Mouse (Mus musculus) MEL (cell line): ENCODE measurements around the gene Dock4. TPM values are rescaled to one million over a fixed set of nuclear protein-coding genes. Genes with fewer than 3 reads are reported as not detected.

Source experiments
- DNase-seq: peaks from one replicate; pipeline ENCODE4 v3.0.0; 2011; ENCODE audit warnings: low read depth, low spot score
- H3K27ac ChIP-seq: 2 replicates; pipeline ENCODE4 v1.5.1; 2012; ENCODE audit warnings: low read depth, mild to moderate bottlenecking, control low read depth, low read length, moderate library complexity; ENCODE audit not compliant: control insufficient read depth
- H3K27me3 ChIP-seq, 2 experiments: fragments of 150-350 bp in 1 of 2; sonication (generic) in 1 of 2; 2 replicates each; pipeline ENCODE4 v1.6.1; 2012; ENCODE audit warnings: low read length in 2 of 2, mild to moderate bottlenecking in 2 of 2, improper control_type of control experiment in 1 of 2, moderate library complexity in 1 of 2; ENCODE audit not compliant: insufficient read depth in 2 of 2, control insufficient read depth in 1 of 2
- H3K36me3 ChIP-seq, 2 experiments: 2 replicates each; pipeline ENCODE4 v1.6.1; 2012 to 2014; ENCODE audit warnings: low read length in 2 of 2, improper control_type of control experiment in 1 of 2, inconsistent platforms in 1 of 2, mild to moderate bottlenecking in 1 of 2; ENCODE audit not compliant: insufficient read depth in 2 of 2, control insufficient read depth in 1 of 2
- H3K4me1 ChIP-seq, 2 experiments: fragments of 150-350 bp in 1 of 2; sonication (generic) in 1 of 2; 2 replicates each; pipeline ENCODE4 v1.6.1; 2012; ENCODE audit warnings: low read length in 2 of 2, improper control_type of control experiment in 1 of 2, mild to moderate bottlenecking in 1 of 2; ENCODE audit not compliant: insufficient read depth in 2 of 2, control insufficient read depth in 1 of 2
- H3K4me3 ChIP-seq, 2 experiments: fragments of 150-350 bp in 1 of 2; sonication (generic) in 1 of 2; 2 replicates each; pipeline ENCODE4 v1.5.1; 2012; ENCODE audit warnings: low read depth in 2 of 2, low read length in 2 of 2, mild to moderate bottlenecking in 2 of 2, moderate library complexity in 2 of 2, control low read depth in 1 of 2, improper control_type of control experiment in 1 of 2; ENCODE audit not compliant: control insufficient read depth in 1 of 2, insufficient read depth in 1 of 2
- H3K79me2 ChIP-seq: 2 replicates; pipeline ENCODE4 v1.6.1; 2012; ENCODE audit warnings: mild to moderate bottlenecking, low read length, moderate library complexity; ENCODE audit not compliant: control insufficient read depth, poor library complexity, insufficient read depth
- H3K9ac ChIP-seq: 2 replicates; pipeline ENCODE4 v1.6.1; 2012; ENCODE audit warnings: low read depth, mild to moderate bottlenecking, control low read depth, low read length, moderate library complexity; ENCODE audit not compliant: control insufficient read depth, poor library complexity, severe bottlenecking
- H3K9me3 ChIP-seq: fragments of 150-350 bp; sonication (generic); replicated peaks from 2 replicates; pipeline ENCODE4 v1.6.1; 2012; ENCODE audit warnings: mild to moderate bottlenecking, low read length, improper control_type of control experiment, moderate library complexity; ENCODE audit not compliant: insufficient read depth
- CHD1 ChIP-seq: IDR thresholded peaks from 2 replicates; pipeline ENCODE4 v1.6.1; 2012; ENCODE audit warnings: low read depth, mild to moderate bottlenecking, inconsistent platforms, low read length, improper control_type of control experiment
- E2F4 ChIP-seq: IDR thresholded peaks from 2 replicates; pipeline ENCODE4 v1.6.1; 2011; ENCODE audit warnings: low read depth, low read length, improper control_type of control experiment, borderline replicate concordance
- EP300 ChIP-seq, 2 experiments: IDR thresholded peaks; 2 replicates each; pipeline ENCODE4 v1.6.1; 2011; ENCODE audit warnings: improper control_type of control experiment in 2 of 2, low read length in 2 of 2, low read depth in 1 of 2, mild to moderate bottlenecking in 1 of 2
- ETS1 ChIP-seq: IDR thresholded peaks from 2 replicates; pipeline ENCODE4 v1.6.1; 2012; ENCODE audit warnings: low read depth, mild to moderate bottlenecking, inconsistent platforms, low read length, improper control_type of control experiment, moderate library complexity
- GABPA ChIP-seq: IDR thresholded peaks from 2 replicates; pipeline ENCODE4 v1.6.1; 2012; ENCODE audit warnings: low read depth, mild to moderate bottlenecking, inconsistent platforms, low read length, improper control_type of control experiment, moderate library complexity
- GATA1 ChIP-seq: IDR thresholded peaks from 2 replicates; pipeline ENCODE4 v1.6.1; 2011; ENCODE audit warnings: low read depth, low read length, improper control_type of control experiment
- HCFC1 ChIP-seq: IDR thresholded peaks from 2 replicates; pipeline ENCODE4 v1.6.1; 2012; ENCODE audit warnings: low read depth, mild to moderate bottlenecking, inconsistent platforms, low read length, improper control_type of control experiment, moderate library complexity
- KAT2A ChIP-seq: conservative IDR thresholded peaks from 2 replicates; pipeline ENCODE4 v1.6.1; 2012; ENCODE audit warnings: low read depth, low read length, improper control_type of control experiment, inconsistent platforms
- MAZ ChIP-seq: IDR thresholded peaks from 2 replicates; pipeline ENCODE4 v1.6.1; 2012; ENCODE audit warnings: low read depth, mild to moderate bottlenecking, inconsistent platforms, low read length, improper control_type of control experiment
- MEF2A ChIP-seq: IDR thresholded peaks from 2 replicates; pipeline ENCODE4 v1.6.1; 2014; ENCODE audit warnings: low read depth, mild to moderate bottlenecking, inconsistent platforms, low read length, improper control_type of control experiment; ENCODE audit not compliant: poor library complexity, insufficient replicate concordance, severe bottlenecking; ENCODE audit errors: extremely low read depth
- MXI1 ChIP-seq: IDR thresholded peaks from 2 replicates; pipeline ENCODE4 v1.6.1; 2011; ENCODE audit warnings: mild to moderate bottlenecking, low read depth, low read length, improper control_type of control experiment
- NELFE ChIP-seq: IDR thresholded peaks from 2 replicates; pipeline ENCODE4 v1.6.1; 2011; ENCODE audit warnings: low read depth, low read length, improper control_type of control experiment
- NRF1 ChIP-seq: IDR thresholded peaks from 2 replicates; pipeline ENCODE4 v1.6.1; 2014; ENCODE audit warnings: low read depth, mild to moderate bottlenecking, inconsistent platforms, low read length, improper control_type of control experiment, moderate library complexity; ENCODE audit not compliant: poor library complexity, insufficient read depth, severe bottlenecking
- POLR2A ChIP-seq, 2 experiments: IDR thresholded peaks; 2 replicates each; pipeline ENCODE4 v1.6.1; 2011 to 2012; ENCODE audit warnings: low read length in 2 of 2, mild to moderate bottlenecking in 2 of 2, control low read depth in 1 of 2, improper control_type of control experiment in 1 of 2, low read depth in 1 of 2, moderate library complexity in 1 of 2; ENCODE audit not compliant: control insufficient read depth in 1 of 2, insufficient read depth in 1 of 2, poor library complexity in 1 of 2
- POLR2AphosphoS2 ChIP-seq: IDR thresholded peaks from 2 replicates; pipeline ENCODE4 v1.6.1; 2011; ENCODE audit warnings: low read length, improper control_type of control experiment
- POLR2AphosphoS5 ChIP-seq: IDR thresholded peaks from 2 replicates; pipeline ENCODE4 v1.6.1; 2012; ENCODE audit warnings: low read depth, borderline replicate concordance, mild to moderate bottlenecking, inconsistent platforms, low read length, moderate library complexity, mixed read lengths
- RAD21 ChIP-seq: IDR thresholded peaks from 2 replicates; pipeline ENCODE4 v1.6.1; 2011; ENCODE audit warnings: mild to moderate bottlenecking, low read depth, low read length, improper control_type of control experiment
- SIN3A ChIP-seq: IDR thresholded peaks from 2 replicates; pipeline ENCODE4 v1.6.1; 2012; ENCODE audit warnings: low read length, improper control_type of control experiment, inconsistent platforms
- TBP ChIP-seq: IDR thresholded peaks from 2 replicates; pipeline ENCODE4 v1.8.0; 2011; ENCODE audit warnings: low read depth, low read length, improper control_type of control experiment
- UBTF ChIP-seq: IDR thresholded peaks from 2 replicates; pipeline ENCODE4 v1.6.1; 2012; ENCODE audit warnings: low read depth, mild to moderate bottlenecking, inconsistent platforms, low read length, improper control_type of control experiment, moderate library complexity, borderline replicate concordance; ENCODE audit not compliant: insufficient read depth
- USF2 ChIP-seq, 2 experiments: IDR thresholded peaks; 2 replicates each; pipeline ENCODE4 v1.6.1; 2011 to 2012; ENCODE audit warnings: improper control_type of control experiment in 2 of 2, low read length in 2 of 2, borderline replicate concordance in 1 of 2, inconsistent platforms in 1 of 2, low read depth in 1 of 2, mild to moderate bottlenecking in 1 of 2; ENCODE audit not compliant: insufficient read depth in 1 of 2
- ZC3H11A ChIP-seq: IDR thresholded peaks from 2 replicates; pipeline ENCODE4 v1.6.1; 2012; ENCODE audit warnings: low read depth, mild to moderate bottlenecking, inconsistent platforms, low read length, improper control_type of control experiment
- ZKSCAN1 ChIP-seq: IDR thresholded peaks from 2 replicates; pipeline ENCODE4 v1.6.1; 2012; ENCODE audit warnings: low read depth, mild to moderate bottlenecking, inconsistent platforms, low read length, improper control_type of control experiment, moderate library complexity
- polyA plus RNA-seq, 2 experiments: library from polyadenylated mRNA; stranded (reverse) in 1 of 2; unstranded in 1 of 2; fragments of >175 nt in 1 of 2; fragments of >200 nt in 1 of 2; gene quantifications; 2 replicates each; pipeline versions ENCODE4 v1.2.1 to v1.2.4; 2012; ENCODE audit warnings: low replicate concordance in 2 of 2, low read depth in 1 of 2; ENCODE audit not compliant: insufficient read length in 2 of 2, insufficient read depth in 1 of 2, missing spikeins in 1 of 2
- total RNA-seq: library from RNA; depleted of rRNA; stranded (reverse); fragments of 300-350 nt; gene quantifications from 2 replicates; pipeline ENCODE4 v1.2.3, GENCODE M21; 2012

Dock4 gene
- total and polyA plus RNA-seq, 3 experiments, result 0.08 to 0.17 TPM; not detected in 1

GRCm38 (mm10) chr12:40570250-40570649 lies 124.5 kb downstream of the Dock4 start:
- no peak for DNase-seq
- Histone ChIP-seq H3K36me3 (no peaks in the 10 kb centered on the region), H3K4me3 (no peak overlapping the region), H3K27me3 (no peaks in the 10 kb centered on the region; a peak in 1 of 4 replicates), H3K27ac (no peak overlapping the region), H3K9ac (no peak overlapping the region), H3K79me2 (no peaks in the 10 kb centered on the region), H3K9me3 (no peaks in the 10 kb centered on the region), H3K4me1 (no peaks in the 10 kb centered on the region)
- TF ChIP-seq SIN3A, result no peak
- no peak for TF ChIP-seq POLR2AphosphoS2
- TF ChIP-seq ZKSCAN1, result no peak
- no peak for TF ChIP-seq POLR2AphosphoS5
- no peak for TF ChIP-seq GATA1
- TF ChIP-seq ETS1, result no peak
- TF ChIP-seq EP300 (IDR thresholded peaks at IDR 0.05; ENCODE audit: low read depth in 1 of 2, low read length in 2 of 2), result no peak
- TF ChIP-seq HCFC1, result no peak
- TF ChIP-seq TBP, result no peak

GRCm38 (mm10) chr12:40574051-40574450 lies 128.3 kb downstream of the Dock4 start:
- H3K9ac ChIP-seq, result no peak overlapping the region
- no peaks in the 10 kb centered on the region for H3K79me2 ChIP-seq
- H3K4me3 ChIP-seq, result no peak overlapping the region
- H3K9me3 ChIP-seq, result no peaks in the 10 kb centered on the region
- TF ChIP-seq NRF1 (no peak), POLR2A (IDR thresholded peaks at IDR 0.05; ENCODE audit: control insufficient read depth in 1 of 2, insufficient read depth in 1 of 2, low read depth in 1 of 2, low read length in 2 of 2, poor library complexity in 1 of 2) (no peak), NELFE (no peak), GABPA (no peak), E2F4 (no peak), USF2 (IDR thresholded peaks at IDR 0.05; ENCODE audit: borderline replicate concordance in 1 of 2, insufficient read depth in 1 of 2, low read depth in 1 of 2, low read length in 2 of 2) (no peak), MEF2A (no peak), RAD21 (no peak), CHD1 (no peak), MXI1 (no peak), UBTF (no peak), ZC3H11A (no peak), ZKSCAN1 (no peak), MAZ (no peak), KAT2A (no peak)
- H3K27ac ChIP-seq, result no peak overlapping the region
- no peak for DNase-seq
- H3K36me3 ChIP-seq, result no peaks in the 10 kb centered on the region
- H3K27me3 ChIP-seq, result no peaks in the 10 kb centered on the region; a peak in 1 of 4 replicates
- no peaks in the 10 kb centered on the region for H3K4me1 ChIP-seq
